Mouse (Mus musculus): Measurements from ENCODE around the gene Tst.

Gene Tst

GRCm38 (mm10) chr15:78405517-78406211, at the start of gene Tst:
TSS of gene Tst (minus strand) at chr15:78405907.
- peak; percentile 73 for DNase-seq

- DNase-seq = no peak
Observed at GRCm38 (mm10) chr15:78455168-78455567, 49.5 kb upstream of the Tst start.

- DNase-seq = no peak
Observed at GRCm38 (mm10) chr15:78452929-78453328, 47.2 kb upstream of the Tst start.

DNA sequence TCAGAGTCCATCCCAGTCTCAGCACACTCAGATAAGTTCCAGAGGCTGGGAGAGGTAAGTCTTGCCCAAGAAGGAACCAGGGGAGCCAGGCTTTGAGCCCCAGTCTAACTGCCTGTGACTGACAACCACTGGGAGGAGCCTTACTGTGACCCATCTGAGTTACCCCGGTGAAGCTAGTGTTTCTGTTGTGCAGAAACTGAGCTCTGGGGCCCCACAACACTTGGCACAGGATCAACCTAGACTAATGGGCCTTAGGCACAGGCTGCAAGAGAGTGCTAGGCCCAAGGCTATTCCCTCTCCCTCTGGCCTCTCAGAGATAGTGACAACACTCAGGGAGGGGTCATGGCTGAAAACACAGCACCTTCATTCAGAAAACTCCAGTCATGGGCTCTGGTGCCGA, 45.5 kb upstream of the Tst start:
- DNase-seq = no peak

GRCm38 (mm10) chr15:78450419-78450768, 44.7 kb upstream of the Tst start:
- no peak for DNase-seq

DNA sequence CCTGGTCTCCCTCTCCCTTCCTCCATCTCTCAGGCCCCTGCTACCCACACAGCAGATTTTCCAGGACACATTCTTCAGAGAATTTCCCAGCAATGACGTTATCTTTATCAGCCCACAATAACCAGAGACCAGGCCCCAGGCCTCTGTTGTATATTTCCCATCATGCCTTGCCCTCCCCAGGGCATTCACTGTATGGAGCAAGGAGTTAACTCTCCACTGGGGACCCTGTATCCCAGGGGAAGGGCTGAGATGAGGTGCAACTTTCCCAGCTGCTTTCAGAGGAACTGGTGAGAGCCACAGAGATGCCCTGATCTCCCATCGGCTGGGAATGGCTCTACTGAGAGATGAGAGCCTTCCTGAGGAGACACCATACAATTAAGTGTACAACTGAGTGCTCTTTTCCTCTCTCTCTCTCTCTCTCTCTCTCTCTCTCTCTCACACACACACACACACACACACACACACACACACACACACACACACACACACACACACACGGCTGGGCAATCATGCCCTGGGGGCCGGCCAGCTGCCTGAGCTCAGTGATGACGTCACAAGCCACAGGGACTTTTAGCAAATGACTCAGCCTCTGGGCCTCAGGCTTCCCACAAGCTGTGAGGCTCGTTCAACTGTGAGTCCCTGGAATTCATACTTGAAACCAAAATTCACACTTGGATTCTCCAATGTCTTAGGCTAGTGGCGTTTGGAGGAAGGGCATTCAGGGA, 44.1 kb upstream of the Tst start:
- DNase-seq = peak; percentile 24

GRCm38 (mm10) chr15:78449131-78449530, 43.4 kb upstream of the Tst start:
- no peak for DNase-seq

- DNase-seq = peak; percentile 90
Observed at GRCm38 (mm10) chr15:78447746-78448535, 42.2 kb upstream of the Tst start.

DNA sequence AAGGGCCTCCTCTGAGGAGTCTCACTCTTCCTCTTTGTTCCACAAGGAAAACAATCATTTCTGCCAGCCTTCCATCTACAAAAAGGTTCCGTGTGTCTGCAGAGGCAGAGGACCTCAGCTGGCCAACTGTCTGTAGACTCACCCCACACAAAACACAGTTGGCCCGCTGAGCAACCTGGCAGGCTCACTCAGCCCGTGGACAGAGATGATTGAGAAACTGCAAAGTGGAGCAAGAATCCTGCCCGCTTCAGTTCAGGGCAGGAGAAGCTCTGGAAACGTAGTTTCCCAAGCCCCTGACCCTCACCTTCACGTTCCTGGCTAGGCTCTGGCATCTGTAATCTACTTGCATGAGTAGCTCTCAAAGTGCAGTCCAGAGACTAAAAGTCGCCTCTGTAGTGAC, 41.4 kb upstream of the Tst start:
- DNase-seq = no peak

DNA sequence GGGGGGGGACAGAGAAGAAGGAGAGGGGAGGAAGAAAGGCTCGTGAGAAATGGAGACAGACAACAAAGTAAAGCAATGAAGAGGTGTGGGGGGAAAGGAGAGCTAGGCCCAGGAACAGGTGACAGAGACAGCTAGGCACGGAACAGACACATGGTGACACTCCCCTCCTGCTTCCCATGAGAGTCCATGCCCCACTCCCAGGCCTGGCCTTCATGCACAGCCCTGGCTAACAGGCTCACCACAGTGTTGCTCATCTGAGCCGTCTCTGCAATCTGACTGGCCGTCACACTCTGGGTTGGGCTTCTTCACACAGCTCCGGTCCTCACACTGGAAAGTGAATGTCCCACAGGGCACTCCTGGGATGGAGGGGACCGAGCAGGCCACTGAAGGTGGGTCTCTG, 38.1 kb upstream of the Tst start:
- no peak for DNase-seq

- DNase-seq = no peak
Observed at GRCm38 (mm10) chr15:78442231-78442630, 36.5 kb upstream of the Tst start.

DNA sequence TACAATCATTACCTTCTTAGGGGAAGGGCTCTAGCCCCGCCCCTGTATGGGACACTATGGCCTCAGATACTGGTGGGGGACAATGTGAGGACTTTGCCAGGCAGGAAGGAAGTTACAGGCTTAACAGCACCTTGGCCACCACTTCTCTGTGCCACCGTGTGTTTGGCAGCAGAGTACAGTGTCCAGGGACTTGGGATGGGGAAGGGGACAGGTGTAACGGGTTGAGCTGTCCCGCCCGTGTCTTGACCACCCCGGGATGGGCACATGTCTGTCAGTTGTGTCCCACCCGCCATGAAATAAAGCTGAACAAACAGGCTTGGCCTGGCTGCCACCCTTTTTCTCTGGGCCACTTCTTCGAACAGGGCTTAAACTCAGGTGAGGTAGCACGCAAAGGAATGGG, 33.3 kb upstream of the Tst start:
- DNase-seq = no peak

- DNase-seq = no peak
Observed at GRCm38 (mm10) chr15:78438505-78438904, 32.8 kb upstream of the Tst start.

- no peak for DNase-seq
Observed at GRCm38 (mm10) chr15:78438018-78438394, 32.3 kb upstream of the Tst start.

GRCm38 (mm10) chr15:78437237-78438017, 31.7 kb upstream of the Tst start:
- DNase-seq = no peak

DNA sequence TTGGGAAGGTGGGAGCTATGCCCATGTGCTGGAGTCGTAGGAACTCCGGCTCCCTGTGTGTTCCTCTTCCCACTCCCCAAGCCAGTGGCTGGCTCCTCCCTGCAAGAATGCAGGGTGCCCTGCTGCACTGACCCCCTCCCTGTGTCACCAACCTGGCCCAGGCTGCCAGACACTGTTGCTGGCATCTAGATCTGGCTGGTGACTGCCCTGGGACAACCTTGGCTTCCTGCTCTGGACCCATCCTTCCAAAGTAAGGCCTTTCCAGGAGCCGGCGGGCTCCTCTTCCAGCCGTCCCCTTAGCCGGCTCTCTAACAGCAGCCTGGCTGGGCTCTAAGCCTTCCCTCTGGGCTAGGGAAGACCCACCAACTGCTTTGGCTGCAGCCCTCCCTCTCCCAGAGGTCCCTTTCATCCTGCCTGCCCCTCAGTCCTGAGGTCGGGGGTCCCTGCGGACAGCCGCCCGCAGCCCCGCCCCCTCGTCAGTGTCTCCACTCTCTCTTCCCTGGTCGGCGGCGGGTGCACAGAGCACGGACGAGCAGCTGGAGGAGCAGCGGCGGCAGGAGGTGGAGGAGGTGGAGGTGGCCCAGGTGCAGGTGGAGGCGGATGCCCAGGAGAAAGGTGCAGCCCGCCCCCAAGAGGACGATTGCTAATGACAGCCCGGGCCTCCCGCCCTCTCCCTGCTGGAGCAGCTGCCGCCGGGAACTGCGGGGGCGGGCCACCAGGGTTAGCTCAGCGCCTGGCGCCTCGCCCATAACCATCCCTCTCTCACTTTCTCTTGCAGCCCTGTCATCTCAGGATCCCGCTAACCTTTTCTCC, 30.9 kb upstream of the Tst start:
- no peak for DNase-seq

DNA sequence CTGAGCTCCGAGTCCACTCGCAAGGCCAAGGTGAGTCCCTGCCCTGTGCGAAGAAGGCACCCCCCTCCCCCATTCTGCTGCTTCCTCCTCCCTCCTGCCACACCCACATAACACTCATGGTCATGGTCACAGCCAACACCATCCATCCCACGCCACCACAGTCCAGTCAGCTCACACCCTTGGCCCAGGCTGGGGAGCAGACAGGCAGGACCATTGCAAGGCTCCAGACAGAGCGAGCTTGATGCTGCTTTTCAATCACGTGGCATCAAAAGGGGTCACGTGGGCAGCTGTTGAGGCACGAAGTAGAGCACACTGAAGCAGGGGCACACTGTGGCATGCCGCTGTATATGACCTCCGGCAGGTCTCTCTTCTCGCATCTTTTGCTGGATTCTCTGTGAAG, 30.0 kb upstream of the Tst start:
- DNase-seq = no peak

GRCm38 (mm10) chr15:78434896-78435520, 29.3 kb upstream of the Tst start:
- peak; percentile 58 for DNase-seq

DNA sequence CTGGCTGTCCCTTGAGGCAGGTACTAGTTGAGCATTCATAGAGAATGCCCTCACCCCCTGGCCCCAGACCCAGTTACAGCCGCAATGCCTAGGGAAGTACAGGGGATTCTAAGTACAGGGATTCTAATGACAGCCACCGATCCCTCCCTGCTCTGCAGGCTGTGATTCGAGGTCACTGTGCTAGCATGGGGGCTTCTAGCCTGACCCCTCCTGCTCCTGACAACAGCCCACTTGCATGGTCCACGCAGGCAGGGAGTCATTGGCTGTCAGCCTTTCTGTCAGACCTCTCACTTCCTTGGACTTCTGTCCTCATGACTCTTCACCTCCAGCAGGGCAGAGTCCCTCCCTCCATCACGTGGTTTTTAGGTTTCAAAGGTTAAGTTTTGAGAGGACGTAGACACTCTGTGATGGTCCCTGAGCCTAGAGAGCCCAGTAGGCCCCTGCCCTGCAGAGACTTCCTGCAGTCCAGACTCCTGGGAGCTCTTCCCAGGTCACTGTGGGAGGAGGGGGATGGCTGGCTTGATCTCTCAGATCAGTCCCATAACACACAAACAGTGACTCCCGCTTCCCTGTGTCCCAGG, 25.9 kb upstream of the Tst start:
- no peak for DNase-seq

GRCm38 (mm10) chr15:78430874-78431273, 25.2 kb upstream of the Tst start:
- DNase-seq = no peak

DNA sequence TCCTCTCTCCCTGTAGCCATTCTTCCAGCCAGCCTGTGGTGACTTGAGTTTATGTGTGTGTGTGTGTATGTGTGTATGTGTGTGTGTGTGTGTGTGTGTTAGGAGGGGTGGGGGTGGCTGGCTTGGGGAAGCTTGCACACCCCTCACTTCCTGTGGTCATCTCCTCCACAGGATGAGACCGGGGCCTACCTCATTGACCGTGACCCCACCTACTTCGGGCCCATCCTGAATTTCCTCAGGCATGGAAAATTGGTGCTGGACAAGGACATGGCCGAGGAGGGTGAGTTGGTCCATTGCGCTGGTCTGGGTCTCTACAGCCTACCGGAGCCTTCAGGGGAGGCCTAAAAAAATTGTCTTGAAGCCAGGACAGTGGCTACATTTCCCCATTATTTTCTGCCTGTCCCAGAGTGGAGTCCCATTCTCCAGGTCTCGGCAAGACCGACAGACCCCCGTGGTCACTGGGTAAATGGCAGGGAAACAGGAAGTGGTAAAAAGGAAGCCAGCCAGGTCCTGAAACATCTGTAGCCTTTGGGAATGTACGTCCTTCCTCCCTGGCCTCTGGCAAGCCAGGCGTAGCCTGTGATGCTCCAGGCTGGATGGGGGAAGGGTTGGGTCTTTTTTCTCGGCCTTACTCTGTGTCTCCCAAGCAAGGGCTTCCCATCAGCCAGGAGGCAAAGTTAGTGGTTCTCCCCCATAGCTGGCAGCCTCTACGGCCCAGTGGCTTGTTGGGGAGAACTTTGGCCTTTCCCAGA, 24.3 kb upstream of the Tst start:
- DNase-seq = no peak

Measured in thymus, postnatal 25 days (tissue).